Mouse (Mus musculus) heart, adult 8-10 months (tissue): ENCODE data around the gene Cse1l. TPM values are rescaled to one million over a fixed set of nuclear protein-coding genes. Genes with fewer than 3 reads are reported as not detected.

ENCODE experiments used
- DNase-seq: peaks from one replicate; pipeline ENCODE4 v3.0.0; 2022; ENCODE audit warnings: low spot score
- total RNA-seq, 4 experiments: library from RNA; stranded (reverse); gene quantifications; 2 replicates each; pipeline ENCODE4 v1.2.4; 2022

The Cse1l gene
- total RNA-seq, 4 experiments from 2014 or later, result 36.1 to 50.8 (median 40.1) TPM

DNA sequence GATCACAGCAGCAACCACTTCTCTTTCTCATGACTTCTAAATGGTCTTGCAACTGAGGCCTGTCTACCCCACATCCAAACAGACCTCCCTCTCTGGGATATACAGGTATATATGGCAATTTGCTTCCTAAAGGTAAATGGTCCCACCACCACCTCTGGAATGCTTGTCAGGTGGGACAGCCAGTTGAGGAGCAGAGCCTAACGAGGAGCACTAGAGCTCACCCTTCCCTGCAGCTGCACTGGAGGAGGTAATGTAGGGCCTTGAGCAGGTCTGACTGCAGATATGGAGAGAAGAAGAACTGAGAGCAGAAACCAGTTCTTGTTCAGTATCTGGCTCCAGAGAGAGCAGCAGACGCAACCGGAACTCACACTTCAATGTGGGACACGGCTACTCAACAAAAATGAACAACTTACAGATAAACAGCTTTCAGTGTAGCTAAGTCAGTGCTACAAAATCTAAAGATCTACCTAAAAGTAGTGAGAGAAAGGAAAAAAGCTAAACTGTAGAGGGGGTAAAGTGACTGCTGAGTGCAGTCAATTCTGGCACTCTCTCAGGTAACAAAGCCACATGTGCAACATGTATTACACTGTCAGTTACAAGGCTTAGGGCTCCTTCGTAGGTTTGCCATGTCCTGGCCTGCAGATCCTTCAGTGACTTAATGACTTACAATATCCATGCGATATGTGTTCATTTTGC, 68.5 kb downstream of the Cse1l start:
- DNase-seq, result no peak

GRCm38 (mm10) chr2:166976356-166976755, 70.5 kb downstream of the Cse1l start:
- no peak for DNase-seq

DNA sequence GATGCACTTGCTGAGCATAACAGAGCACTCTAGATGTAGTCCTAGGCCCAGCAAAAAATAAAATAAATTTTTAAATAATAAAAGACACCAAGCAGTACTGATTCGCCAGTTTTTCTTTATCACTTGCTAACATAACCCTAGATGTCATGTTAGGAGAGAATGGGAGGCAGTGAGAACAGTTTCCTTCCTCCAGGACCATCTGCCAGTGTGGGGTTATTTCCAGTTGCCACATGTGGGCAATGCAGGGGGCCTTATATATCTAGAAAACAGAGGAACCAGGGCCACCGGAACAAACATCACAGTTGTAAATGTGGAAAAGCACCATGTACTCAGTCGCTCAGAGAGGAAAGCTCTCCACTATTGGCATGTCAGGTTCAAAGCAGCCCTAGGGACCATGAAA, 71.7 kb downstream of the Cse1l start:
- DNase-seq, result no peak

- no peak for DNase-seq
These were observed 74.3 kb downstream of the Cse1l start for GRCm38 (mm10) chr2:166980161-166980560.

- no peak for DNase-seq
These were observed 77.6 kb downstream of the Cse1l start for GRCm38 (mm10) chr2:166983351-166983894.

GRCm38 (mm10) chr2:166990861-166991260, 85.0 kb downstream of the Cse1l start:
- DNase-seq, result no peak

DNA sequence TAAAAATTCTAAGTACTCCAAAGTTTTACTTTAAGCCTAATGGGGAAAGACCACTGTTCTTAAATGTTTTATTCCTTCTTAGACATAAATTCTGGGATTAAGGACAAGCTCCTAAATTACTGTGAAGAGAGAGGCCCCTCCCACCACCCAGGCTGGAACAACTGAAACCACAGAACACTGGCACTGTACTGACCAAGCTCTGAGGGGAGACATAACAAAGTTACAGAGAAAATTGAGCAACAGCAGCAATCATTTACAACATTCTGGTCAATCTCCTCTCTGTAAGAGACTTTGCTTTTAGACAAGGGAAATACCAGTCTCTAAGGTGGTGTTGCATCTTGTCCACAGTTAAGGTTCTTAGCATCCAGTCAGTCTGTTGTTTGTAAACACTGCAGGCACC, 86.1 kb downstream of the Cse1l start:
- no peak for DNase-seq

GRCm38 (mm10) chr2:166995021-166995795, 89.4 kb downstream of the Cse1l start:
- no peak for DNase-seq

Other genes starting within 250 kb of the Cse1l start
- gene Prex1, start 192.2 kb upstream of the Cse1l start, total RNA-seq, result 1 to 10 TPM; 4.2 to 5.4 (median 4.8) TPM
- gene Trp53rkb, start 113.5 kb upstream of the Cse1l start, total RNA-seq, result 1 to 10 TPM; 1.3 to 3.2 (median 1.9) TPM
- gene Arfgef2, start 100.5 kb upstream of the Cse1l start, total RNA-seq, result 10 to 100 TPM; 43.4 to 53.9 (median 47.4) TPM
- gene Stau1, start 90.3 kb downstream of the Cse1l start, total RNA-seq, result 10 to 100 TPM; 40.7 to 48.5 (median 44.1) TPM
- gene Ddx27, start 109.2 kb downstream of the Cse1l start, total RNA-seq, result 10 to 100 TPM in 3 of 4 experiments, 1 to 10 TPM in 1; 9.0 to 12.3 (median 10.7) TPM
- gene Znfx1, start 157.0 kb downstream of the Cse1l start, total RNA-seq, result 10 to 100 TPM; 29.2 to 47.0 (median 40.3) TPM